Mouse (Mus musculus): ENCODE measurements around the gene Pax4. TPM values are rescaled to one million over a fixed set of nuclear protein-coding genes. Genes with fewer than 3 reads are reported as not detected.

Gene Pax4
- polyA plus RNA-seq, 1 experiment from 2014 or later = not detected

DNA sequence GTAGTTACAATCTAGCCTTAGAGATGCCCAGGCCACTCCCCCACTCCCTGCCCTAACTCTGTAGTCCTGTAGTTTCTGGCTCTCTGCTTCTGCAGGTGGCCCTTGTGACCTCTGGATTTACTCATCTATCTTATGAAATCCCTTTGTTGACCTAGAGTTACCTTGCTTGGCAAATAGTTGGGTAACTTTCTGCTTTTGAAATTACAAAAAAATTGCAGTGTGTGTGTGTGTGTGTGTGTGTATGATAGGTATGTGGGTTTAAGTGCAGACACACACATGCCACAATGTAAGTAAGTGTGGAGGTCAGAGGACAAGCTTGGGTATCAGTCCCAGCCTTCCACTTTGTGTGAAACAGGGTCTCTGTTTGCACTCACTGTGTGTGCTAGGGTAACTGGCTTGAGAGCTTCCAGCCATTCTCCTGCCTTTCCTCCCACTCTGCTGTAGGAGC, 10.1 kb upstream of the Pax4 start:
- H3K9ac ChIP-seq = no peak overlapping the region
- no peak for DNase-seq (ENCODE audit: low spot score)
- no peak overlapping the region for H3K4me3 ChIP-seq (replicated peaks; ENCODE audit: low read length)
- no peak overlapping the region for H3K27ac ChIP-seq
- H3K4me1 ChIP-seq (replicated peaks; ENCODE audit: control insufficient read depth, insufficient read depth, low read length) = no peaks in the 10 kb centered on the region
- H3K4me2 ChIP-seq (replicated peaks) = no peak overlapping the region
- no peaks in the 10 kb centered on the region for H3K27me3 ChIP-seq (ENCODE audit: control insufficient read depth, insufficient read depth, low read length)
- no peak for ATAC-seq (ENCODE audit: low FRiP score)
- no peaks in the 10 kb centered on the region for H3K9me3 ChIP-seq (ENCODE audit: control insufficient read depth, low read length)
- H3K36me3 ChIP-seq (replicated peaks; ENCODE audit: control insufficient read depth, insufficient read depth) = no peaks in the 10 kb centered on the region

DNA sequence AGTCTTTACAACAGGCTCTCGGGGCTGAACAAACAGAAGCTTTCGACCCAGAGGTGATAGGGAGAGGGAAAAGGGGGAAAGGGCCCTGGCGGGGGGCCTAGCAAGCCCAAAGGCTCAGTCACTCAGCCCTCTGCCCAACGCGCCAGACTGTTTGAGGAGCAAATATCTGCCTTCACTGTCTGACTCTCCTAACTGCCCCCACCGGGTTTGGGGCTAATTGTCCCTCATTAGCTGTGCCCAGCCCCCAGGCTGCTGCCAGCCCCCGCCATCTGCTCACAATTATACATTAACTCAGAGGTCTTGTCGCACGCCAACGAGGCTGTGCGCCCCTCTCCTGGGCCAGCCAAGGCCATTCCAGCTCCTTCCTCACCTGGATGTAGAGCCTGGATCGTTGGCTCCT, 1.8 kb upstream of the Pax4 start:
- WGBS = 2% methylated on average over 12 of the region's 12 CpGs
- H3K9me3 ChIP-seq (ENCODE audit: control insufficient read depth, low read length) = no peaks in the 10 kb centered on the region
- no peak overlapping the region for H3K4me3 ChIP-seq (replicated peaks; ENCODE audit: low read length)
- H3K4me1 ChIP-seq (replicated peaks; ENCODE audit: control insufficient read depth, insufficient read depth, low read length) = no peaks in the 10 kb centered on the region
- ATAC-seq (ENCODE audit: low FRiP score) (no peak), DNase-seq (ENCODE audit: low spot score) (no peak)
- no peak overlapping the region for H3K27ac ChIP-seq
- H3K9ac ChIP-seq = no peak overlapping the region
- peaks cover 29% of the 10 kb centered on the region for H3K27me3 ChIP-seq (ENCODE audit: control insufficient read depth, insufficient read depth, low read length)
- no peaks in the 10 kb centered on the region for H3K36me3 ChIP-seq (replicated peaks; ENCODE audit: control insufficient read depth, insufficient read depth)
- no peak overlapping the region for H3K4me2 ChIP-seq (replicated peaks)

DNA sequence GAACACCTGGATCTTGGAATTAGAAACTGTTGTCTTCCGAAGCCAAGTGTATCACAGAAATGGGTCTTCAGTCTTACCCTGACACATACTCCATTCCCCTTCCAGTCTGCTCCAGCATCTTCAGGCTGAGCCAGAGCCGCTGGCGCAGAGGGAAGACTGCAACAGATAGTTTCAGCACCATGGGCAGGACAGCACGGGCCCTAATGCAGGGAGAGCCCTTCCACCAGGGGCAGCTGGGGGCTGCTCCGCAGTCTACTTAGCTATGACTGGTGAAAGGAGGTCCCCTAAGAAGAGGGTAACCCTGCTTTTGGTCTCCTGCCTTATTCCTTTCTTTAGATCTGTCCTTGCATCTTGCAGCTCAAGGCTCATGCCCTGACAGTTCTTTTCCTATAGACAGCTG, 1.3 kb upstream of the Pax4 start:
- Histone ChIP-seq H3K27ac (no peak overlapping the region), H3K4me2 (replicated peaks) (no peak overlapping the region), H3K4me1 (replicated peaks; ENCODE audit: control insufficient read depth, insufficient read depth, low read length) (no peaks in the 10 kb centered on the region), H3K27me3 (ENCODE audit: control insufficient read depth, insufficient read depth, low read length) (peaks cover 29% of the 10 kb centered on the region), H3K9ac (no peak overlapping the region), H3K4me3 (replicated peaks; ENCODE audit: low read length) (no peak overlapping the region), H3K36me3 (replicated peaks; ENCODE audit: control insufficient read depth, insufficient read depth) (no peaks in the 10 kb centered on the region), H3K9me3 (ENCODE audit: control insufficient read depth, low read length) (no peaks in the 10 kb centered on the region)
- no peak for ATAC-seq (ENCODE audit: low FRiP score)
- WGBS = 18% methylated on average over 5 of the region's 5 CpGs
- no peak for DNase-seq (ENCODE audit: low spot score)

DNA sequence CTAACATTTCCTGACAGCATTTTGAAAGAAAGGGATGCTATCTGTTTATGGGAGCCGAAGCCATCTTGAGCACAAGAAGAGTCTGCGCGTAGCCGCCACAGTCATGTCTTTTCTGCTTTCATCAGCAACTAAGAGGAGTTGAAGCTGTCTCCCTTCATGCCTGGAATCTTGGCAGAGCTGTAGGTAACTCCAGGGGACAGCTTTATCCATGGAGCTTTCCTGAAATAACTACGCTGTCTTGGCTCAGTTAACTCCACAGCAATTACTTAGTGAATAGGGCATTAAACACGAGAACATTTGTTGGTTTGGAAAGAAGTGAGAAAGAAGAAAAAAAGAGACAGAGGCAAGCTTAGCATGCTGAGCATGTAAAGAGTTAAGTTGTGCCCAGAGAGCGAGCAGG, 1.2 kb downstream of the Pax4 start:
- no peak overlapping the region for H3K27ac ChIP-seq
- DNase-seq (ENCODE audit: low spot score) (no peak), ATAC-seq (ENCODE audit: low FRiP score) (no peak)
- H3K9ac ChIP-seq = no peak overlapping the region
- no peaks in the 10 kb centered on the region for H3K36me3 ChIP-seq (replicated peaks; ENCODE audit: control insufficient read depth, insufficient read depth)
- H3K9me3 ChIP-seq (ENCODE audit: control insufficient read depth, low read length) = no peaks in the 10 kb centered on the region
- no peak overlapping the region for H3K4me2 ChIP-seq (replicated peaks)
- no peaks in the 10 kb centered on the region for H3K4me1 ChIP-seq (replicated peaks; ENCODE audit: control insufficient read depth, insufficient read depth, low read length)
- 81% methylated on average over 7 of the region's 7 CpGs for WGBS
- peaks cover 29% of the 10 kb centered on the region for H3K27me3 ChIP-seq (ENCODE audit: control insufficient read depth, insufficient read depth, low read length)
- H3K4me3 ChIP-seq (replicated peaks; ENCODE audit: low read length) = no peak overlapping the region

DNA sequence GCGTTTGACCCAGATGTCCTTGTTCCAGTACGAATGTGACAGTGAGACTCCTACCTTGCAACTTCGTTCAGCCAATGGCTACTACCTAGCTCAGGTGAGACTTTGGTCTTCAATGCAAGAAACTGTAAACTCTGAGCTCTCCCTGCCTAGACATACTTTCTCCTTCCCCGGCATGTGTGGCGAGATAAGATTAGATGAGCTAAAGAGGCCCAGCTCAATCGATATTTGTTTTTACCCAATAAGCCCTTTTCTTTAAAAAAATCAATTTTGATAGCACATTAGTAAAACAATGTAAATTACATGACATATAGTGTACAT, 17.7 kb downstream of the Pax4 start:
- Histone ChIP-seq H3K4me2 (replicated peaks) (no peak overlapping the region), H3K9ac (no peak overlapping the region), H3K4me3 (replicated peaks; ENCODE audit: low read length) (no peak overlapping the region), H3K27me3 (ENCODE audit: control insufficient read depth, insufficient read depth, low read length) (no peaks in the 10 kb centered on the region), H3K36me3 (replicated peaks; ENCODE audit: control insufficient read depth, insufficient read depth) (peaks cover 6% of the 10 kb centered on the region; the same call in 1 of the 2 replicates), H3K9me3 (ENCODE audit: control insufficient read depth, low read length) (no peaks in the 10 kb centered on the region), H3K4me1 (replicated peaks; ENCODE audit: control insufficient read depth, insufficient read depth, low read length) (no peaks in the 10 kb centered on the region), H3K27ac (no peak overlapping the region)
- 78% methylated on average over 6 of the region's 6 CpGs for WGBS
- DNase-seq (ENCODE audit: low spot score) (no peak), ATAC-seq (ENCODE audit: low FRiP score) (no peak)

DNA sequence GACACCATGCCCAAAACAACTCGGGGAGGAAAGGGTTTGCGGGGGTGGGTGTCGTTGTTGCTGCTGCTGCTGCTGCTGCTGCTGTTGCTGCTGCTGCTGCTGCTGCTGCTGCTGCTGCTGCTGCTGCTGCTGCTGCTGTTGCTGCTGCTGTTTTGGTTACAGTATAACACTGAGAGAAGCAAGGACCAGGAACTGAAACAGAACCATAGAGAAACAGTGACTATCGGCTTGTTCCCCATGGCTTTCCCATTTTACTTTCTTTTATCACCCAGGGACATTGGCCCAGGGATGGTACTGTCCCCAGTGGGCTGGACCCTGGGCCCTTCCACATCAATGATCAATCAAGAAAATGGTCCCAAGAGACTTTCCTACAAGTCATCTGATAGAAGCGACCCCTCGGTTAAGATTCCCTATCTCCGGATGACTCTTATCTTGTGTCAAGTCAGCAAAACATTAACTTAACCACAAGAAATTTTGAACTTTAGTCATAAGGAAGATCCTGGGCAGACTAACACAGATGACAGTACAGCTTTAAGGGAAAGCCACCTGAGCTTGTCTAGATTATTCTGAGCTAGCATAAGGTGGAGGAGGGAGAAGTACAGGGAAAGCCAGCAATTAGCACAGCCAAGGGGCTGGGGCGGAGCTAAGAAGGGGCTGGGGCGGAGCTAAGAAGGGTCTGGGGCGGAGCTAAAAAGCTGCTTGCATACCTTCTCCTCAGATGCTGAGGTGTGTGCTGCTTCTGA, 18.2 kb downstream of the Pax4 start:
- WGBS = 80% methylated on average over 10 of the region's 10 CpGs
- H3K4me3 ChIP-seq (replicated peaks; ENCODE audit: low read length) = no peak overlapping the region
- DNase-seq (ENCODE audit: low spot score) = no peak

DNA sequence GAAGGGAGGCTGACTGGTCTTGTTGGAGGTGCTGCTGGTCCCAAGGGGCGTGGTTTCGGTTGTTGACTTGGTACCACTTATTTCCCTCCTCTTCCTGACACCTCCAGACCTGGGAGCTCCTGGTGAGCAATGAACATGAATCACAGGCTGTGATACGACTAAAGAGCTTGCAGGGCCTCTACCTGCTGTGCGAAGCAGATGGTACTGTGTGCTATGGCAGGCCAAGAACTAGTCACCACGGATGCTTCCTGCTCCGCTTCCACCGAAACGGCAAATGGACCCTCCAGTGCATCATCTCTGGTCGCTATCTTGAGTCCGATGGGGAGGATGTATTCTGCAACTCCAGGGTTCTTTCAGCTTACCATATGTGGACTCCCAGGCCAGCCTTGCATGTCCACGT, 19.3 kb downstream of the Pax4 start:
- WGBS = 89% methylated on average over 11 of the region's 11 CpGs
- H3K9ac ChIP-seq = no peak overlapping the region
- ATAC-seq (ENCODE audit: low FRiP score) (no peak), DNase-seq (ENCODE audit: low spot score) (no peak)
- no peaks in the 10 kb centered on the region for H3K9me3 ChIP-seq (ENCODE audit: control insufficient read depth, low read length)
- H3K4me1 ChIP-seq (replicated peaks; ENCODE audit: control insufficient read depth, insufficient read depth, low read length) = peaks cover 4% of the 10 kb centered on the region
- peaks cover 17% of the 10 kb centered on the region for H3K36me3 ChIP-seq (replicated peaks; ENCODE audit: control insufficient read depth, insufficient read depth)
- H3K4me3 ChIP-seq (replicated peaks; ENCODE audit: low read length) = no peak overlapping the region
- H3K27me3 ChIP-seq (ENCODE audit: control insufficient read depth, insufficient read depth, low read length) = no peaks in the 10 kb centered on the region
- no peak overlapping the region for H3K4me2 ChIP-seq (replicated peaks)
- no peak overlapping the region for H3K27ac ChIP-seq

More for the DNA sequence above, 18.2 kb downstream of the Pax4 start:
- ATAC-seq (ENCODE audit: low FRiP score) = no peak
- no peak overlapping the region for H3K9ac ChIP-seq
- no peaks in the 10 kb centered on the region for H3K4me1 ChIP-seq (replicated peaks; ENCODE audit: control insufficient read depth, insufficient read depth, low read length)
- no peak overlapping the region for H3K27ac ChIP-seq
- peaks cover 11% of the 10 kb centered on the region for H3K36me3 ChIP-seq (replicated peaks; ENCODE audit: control insufficient read depth, insufficient read depth)
- no peak overlapping the region for H3K4me2 ChIP-seq (replicated peaks)
- no peaks in the 10 kb centered on the region for H3K27me3 ChIP-seq (ENCODE audit: control insufficient read depth, insufficient read depth, low read length)
- H3K9me3 ChIP-seq (ENCODE audit: control insufficient read depth, low read length) = no peaks in the 10 kb centered on the region

DNA sequence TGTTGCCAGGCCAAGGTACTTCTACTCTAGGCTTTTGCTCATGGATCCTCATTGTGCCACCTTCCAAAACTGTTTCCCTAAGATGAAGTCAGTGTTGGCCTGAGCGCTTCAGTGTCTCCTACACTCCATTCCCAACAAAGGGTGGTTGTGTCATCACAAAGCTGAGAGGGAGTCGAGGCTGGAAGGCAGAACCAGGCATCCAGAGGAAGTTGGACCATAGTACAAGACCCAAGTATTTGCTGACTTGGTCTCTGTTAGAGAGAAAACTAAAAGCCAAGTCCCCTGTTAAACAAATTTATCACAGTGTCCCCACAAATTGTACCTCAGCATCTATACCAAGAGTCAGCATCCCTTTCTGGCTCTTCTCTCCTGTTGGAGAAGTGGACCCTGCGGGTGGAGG, 20.9 kb downstream of the Pax4 start, which contains the start of gene Gcc1:
Gene Gcc1, minus strand, starts transcription at position 101 of the 400 bp plus-strand sequence.
- Histone ChIP-seq H3K9me3 (ENCODE audit: control insufficient read depth, low read length) (no peaks in the 10 kb centered on the region), H3K4me1 (replicated peaks; ENCODE audit: control insufficient read depth, insufficient read depth, low read length) (peaks cover 11% of the 10 kb centered on the region), H3K27ac (no peak within 1 kb of the TSS), H3K27me3 (ENCODE audit: control insufficient read depth, insufficient read depth, low read length) (no peaks in the 10 kb centered on the region), H3K4me2 (replicated peaks) (no peak within 1 kb of the TSS), H3K36me3 (replicated peaks; ENCODE audit: control insufficient read depth, insufficient read depth) (peaks cover 17% of the 10 kb centered on the region), H3K9ac (no peak within 1 kb of the TSS), H3K4me3 (replicated peaks; ENCODE audit: low read length) (no peak within 1 kb of the TSS)
- WGBS = 86% methylated on average over 3 of the region's 3 CpGs
- ATAC-seq (ENCODE audit: low FRiP score) = no peak
- no peak for DNase-seq (ENCODE audit: low spot score)

DNA sequence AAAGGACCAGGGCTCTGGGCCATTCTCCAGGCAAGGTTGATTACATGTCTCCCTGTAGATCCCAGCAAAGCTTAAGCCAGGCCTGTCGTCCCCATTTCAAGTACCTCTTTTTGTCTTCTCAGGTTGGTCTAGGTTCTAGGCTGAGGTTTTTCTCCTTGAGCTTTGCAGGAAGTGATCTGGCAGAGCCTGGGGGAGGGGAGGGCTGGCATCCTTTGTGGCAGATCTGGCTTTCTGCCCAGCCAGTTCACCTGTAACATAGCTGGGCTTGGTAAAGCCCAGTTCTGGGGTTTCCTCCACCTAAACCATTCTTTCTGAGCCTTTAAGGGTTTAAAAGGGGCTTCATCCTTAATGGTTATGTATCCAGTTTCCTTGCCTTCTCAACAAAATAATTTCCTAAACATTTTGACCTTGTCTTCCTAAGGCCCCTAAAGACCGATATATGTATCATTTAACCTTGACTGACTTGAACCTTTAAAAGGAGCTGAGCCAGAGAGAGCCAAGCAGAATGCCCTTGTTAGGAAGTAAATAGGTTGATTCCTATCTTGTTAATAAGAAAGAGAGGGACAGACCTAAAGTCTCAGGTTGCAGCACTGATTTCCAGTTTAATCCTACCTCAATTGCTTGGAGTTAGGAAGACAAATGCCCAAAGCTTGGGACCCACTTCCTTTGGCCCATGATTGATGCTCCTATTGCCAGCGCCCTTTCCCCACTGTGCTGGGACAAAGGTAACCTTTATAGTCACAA, 21.9 kb downstream of the Pax4 start, which contains the start of gene Fscn3:
Gene Fscn3, plus strand, starts transcription at position 694 of the 744 bp plus-strand sequence.
- 77% methylated on average over 3 of the region's 3 CpGs for WGBS
- Histone ChIP-seq H3K36me3 (replicated peaks; ENCODE audit: control insufficient read depth, insufficient read depth) (peaks cover 17% of the 10 kb centered on the region), H3K27ac (no peak within 1 kb of the TSS), H3K27me3 (ENCODE audit: control insufficient read depth, insufficient read depth, low read length) (no peaks in the 10 kb centered on the region), H3K9me3 (ENCODE audit: control insufficient read depth, low read length) (no peaks in the 10 kb centered on the region), H3K4me2 (replicated peaks) (no peak within 1 kb of the TSS), H3K9ac (no peak within 1 kb of the TSS), H3K4me1 (replicated peaks; ENCODE audit: control insufficient read depth, insufficient read depth, low read length) (peaks cover 12% of the 10 kb centered on the region), H3K4me3 (replicated peaks; ENCODE audit: low read length) (no peak within 1 kb of the TSS)
- no peak for ATAC-seq (ENCODE audit: low FRiP score)
- no peak for DNase-seq (ENCODE audit: low spot score)
